Mouse (Mus musculus) neural tube, embryonic 13.5 days (tissue): Measurements from ENCODE around the gene Pla1a. TPM values are rescaled to one million over a fixed set of nuclear protein-coding genes. Genes with fewer than 3 reads are reported as not detected.

Experiments
- ATAC-seq: fragments of 200-750 bp; cut with Nextera tagmentation; 2 replicates; pipeline ENCODE4 v1.8.0; 2017; ENCODE audit warnings: low read depth, mild to moderate bottlenecking, moderate TSS enrichment, moderate library complexity
- H3K27ac ChIP-seq: fragments of 300-500 bp; sonication (generic); replicated peaks from 2 replicates; pipeline ENCODE4 v1.5.1; 2015; ENCODE audit warnings: moderate library complexity, mild to moderate bottlenecking, inconsistent platforms
- H3K27me3 ChIP-seq: fragments of 300-500 bp; sonication (generic); 2 replicates; pipeline ENCODE4 v1.6.1; 2015; ENCODE audit warnings: mild to moderate bottlenecking, inconsistent platforms
- H3K36me3 ChIP-seq: fragments of 300-500 bp; sonication (generic); 2 replicates; pipeline ENCODE4 v1.6.1; 2015; ENCODE audit warnings: mild to moderate bottlenecking, inconsistent platforms
- H3K4me1 ChIP-seq: fragments of 300-500 bp; sonication (generic); replicated peaks from 2 replicates; pipeline ENCODE4 v1.6.1; 2015; ENCODE audit warnings: inconsistent platforms
- H3K4me2 ChIP-seq: fragments of 300-500 bp; sonication (generic); 2 replicates; pipeline ENCODE4 v1.6.1; 2015; ENCODE audit warnings: inconsistent platforms, mild to moderate bottlenecking, moderate library complexity
- H3K4me3 ChIP-seq: fragments of 300-500 bp; sonication (generic); 2 replicates; pipeline ENCODE4 v1.5.1; 2015; ENCODE audit warnings: mild to moderate bottlenecking, inconsistent platforms
- H3K9ac ChIP-seq: fragments of 300-500 bp; sonication (generic); 2 replicates; pipeline ENCODE4 v1.6.1; 2015; ENCODE audit warnings: moderate library complexity, mild to moderate bottlenecking, inconsistent platforms
- H3K9me3 ChIP-seq: fragments of 300-500 bp; sonication (generic); 2 replicates; pipeline ENCODE4 v1.6.1; 2016; ENCODE audit warnings: inconsistent platforms
- WGBS: fragments of 180-500 bp; shearing (Covaris S2); methylation state at CpG from one replicate; pipeline ENCODE4 v1.1.7; 2015; 5-methylcytosine and 5-hydroxymethylcytosine counted together
- polyA plus RNA-seq: library from polyadenylated mRNA; unstranded; fragments of >200 nt; fragmentation: Nextera tagmentation; extraction: Ambion mirVana; gene quantifications from 2 replicates; pipeline ENCODE4 v1.2.1, GENCODE M21; 2015

The Pla1a gene
- polyA plus RNA-seq, 1 experiment from 2014 or later: 0.75 TPM

- H3K9me3 ChIP-seq: no peaks in the 10 kb centered on the region
- no peaks in the 10 kb centered on the region for H3K27me3 ChIP-seq
- no peak overlapping the region for H3K4me2 ChIP-seq
- H3K4me3 ChIP-seq: no peak overlapping the region
- H3K36me3 ChIP-seq: no peaks in the 10 kb centered on the region
- 80% methylated on average over 23 of the region's 23 CpGs for WGBS
- H3K27ac ChIP-seq: no peak overlapping the region
- no peak for ATAC-seq
- H3K9ac ChIP-seq: no peak overlapping the region
- no peaks in the 10 kb centered on the region for H3K4me1 ChIP-seq
These were observed 40.6 kb downstream of the Pla1a start for GRCm38 (mm10) chr16:38392126-38392894.

GRCm38 (mm10) chr16:38390322-38390721 is 42.6 kb downstream of the Pla1a start:
- H3K9ac ChIP-seq: no peak overlapping the region
- 92% methylated on average over 7 of the region's 7 CpGs for WGBS
- no peaks in the 10 kb centered on the region for H3K4me1 ChIP-seq
- H3K4me2 ChIP-seq: no peak overlapping the region
- no peak for ATAC-seq
- no peaks in the 10 kb centered on the region for H3K9me3 ChIP-seq
- H3K36me3 ChIP-seq: no peaks in the 10 kb centered on the region
- H3K27me3 ChIP-seq: no peaks in the 10 kb centered on the region
- H3K4me3 ChIP-seq: no peak overlapping the region
- H3K27ac ChIP-seq: no peak overlapping the region

GRCm38 (mm10) chr16:38389284-38389893 is 43.6 kb downstream of the Pla1a start:
- no peak overlapping the region for H3K4me3 ChIP-seq
- H3K4me2 ChIP-seq: no peak overlapping the region
- H3K4me1 ChIP-seq: no peaks in the 10 kb centered on the region
- no peak for ATAC-seq
- no peak overlapping the region for H3K9ac ChIP-seq
- no peaks in the 10 kb centered on the region for H3K36me3 ChIP-seq
- H3K27me3 ChIP-seq: no peaks in the 10 kb centered on the region
- H3K9me3 ChIP-seq: no peaks in the 10 kb centered on the region
- no peak overlapping the region for H3K27ac ChIP-seq
- 75% methylated on average over 8 of the region's 8 CpGs for WGBS

GRCm38 (mm10) chr16:38388757-38389156 is 44.2 kb downstream of the Pla1a start:
- WGBS: 81% methylated on average over 6 of the region's 6 CpGs
- no peaks in the 10 kb centered on the region for H3K27me3 ChIP-seq
- ATAC-seq: no peak
- H3K4me1 ChIP-seq: no peaks in the 10 kb centered on the region
- H3K4me3 ChIP-seq: no peak overlapping the region
- no peak overlapping the region for H3K4me2 ChIP-seq
- H3K36me3 ChIP-seq: no peaks in the 10 kb centered on the region
- H3K27ac ChIP-seq: no peak overlapping the region
- no peak overlapping the region for H3K9ac ChIP-seq
- no peaks in the 10 kb centered on the region for H3K9me3 ChIP-seq

GRCm38 (mm10) chr16:38387389-38387788 is 45.6 kb downstream of the Pla1a start:
- Histone ChIP-seq H3K36me3 (no peaks in the 10 kb centered on the region), H3K9me3 (no peaks in the 10 kb centered on the region), H3K9ac (no peak overlapping the region), H3K4me1 (no peaks in the 10 kb centered on the region), H3K4me3 (no peak overlapping the region), H3K27me3 (no peaks in the 10 kb centered on the region), H3K27ac (no peak overlapping the region), H3K4me2 (no peak overlapping the region)
- WGBS: 85% methylated on average over 6 of the region's 6 CpGs
- ATAC-seq: no peak

- no peak overlapping the region for H3K4me2 ChIP-seq
- no peaks in the 10 kb centered on the region for H3K4me1 ChIP-seq
- no peak overlapping the region for H3K4me3 ChIP-seq
- no peak overlapping the region for H3K27ac ChIP-seq
- no peaks in the 10 kb centered on the region for H3K9me3 ChIP-seq
- no peak for ATAC-seq
- H3K36me3 ChIP-seq: no peaks in the 10 kb centered on the region
- WGBS: 91% methylated on average over 4 of the region's 4 CpGs
- H3K27me3 ChIP-seq: no peaks in the 10 kb centered on the region
- no peak overlapping the region for H3K9ac ChIP-seq
These were observed 47.2 kb downstream of the Pla1a start for GRCm38 (mm10) chr16:38385700-38386099.

- no peaks in the 10 kb centered on the region for H3K27me3 ChIP-seq
- H3K9ac ChIP-seq: no peak overlapping the region
- no peak overlapping the region for H3K4me3 ChIP-seq
- no peak overlapping the region for H3K27ac ChIP-seq
- H3K9me3 ChIP-seq: no peaks in the 10 kb centered on the region
- H3K4me1 ChIP-seq: no peaks in the 10 kb centered on the region
- WGBS: 93% methylated on average over 6 of the region's 6 CpGs
- no peaks in the 10 kb centered on the region for H3K36me3 ChIP-seq
- no peak overlapping the region for H3K4me2 ChIP-seq
- no peak for ATAC-seq
These were observed 47.7 kb downstream of the Pla1a start for GRCm38 (mm10) chr16:38385184-38385634.

GRCm38 (mm10) chr16:38383683-38384082 is 49.3 kb downstream of the Pla1a start:
- no peaks in the 10 kb centered on the region for H3K9me3 ChIP-seq
- no peak overlapping the region for H3K27ac ChIP-seq
- H3K4me3 ChIP-seq: no peak overlapping the region
- no peaks in the 10 kb centered on the region for H3K4me1 ChIP-seq
- H3K4me2 ChIP-seq: no peak overlapping the region
- 78% methylated on average over 2 of the region's 2 CpGs for WGBS
- no peaks in the 10 kb centered on the region for H3K27me3 ChIP-seq
- no peak for ATAC-seq
- H3K36me3 ChIP-seq: no peaks in the 10 kb centered on the region
- no peak overlapping the region for H3K9ac ChIP-seq

- Histone ChIP-seq H3K4me3 (no peak overlapping the region), H3K4me2 (no peak overlapping the region), H3K27me3 (no peaks in the 10 kb centered on the region), H3K27ac (no peak overlapping the region), H3K9ac (no peak overlapping the region), H3K36me3 (no peaks in the 10 kb centered on the region), H3K4me1 (peaks cover 6% of the 10 kb centered on the region), H3K9me3 (no peaks in the 10 kb centered on the region)
- 92% methylated on average over 3 of the region's 3 CpGs for WGBS
- ATAC-seq: no peak
These were observed 53.0 kb downstream of the Pla1a start for GRCm38 (mm10) chr16:38379926-38380325.

- H3K4me3 ChIP-seq: no peak overlapping the region
- H3K27ac ChIP-seq: no peak overlapping the region
- H3K4me2 ChIP-seq: no peak overlapping the region
- ATAC-seq: no peak
- no peaks in the 10 kb centered on the region for H3K9me3 ChIP-seq
- no peaks in the 10 kb centered on the region for H3K27me3 ChIP-seq
- H3K9ac ChIP-seq: no peak overlapping the region
- WGBS: 18% methylated on average over 3 of the region's 3 CpGs
- H3K4me1 ChIP-seq: peaks cover 6% of the 10 kb centered on the region
- no peaks in the 10 kb centered on the region for H3K36me3 ChIP-seq
These were observed 53.5 kb downstream of the Pla1a start for GRCm38 (mm10) chr16:38379493-38379892.

GRCm38 (mm10) chr16:38379088-38379487 is 53.9 kb downstream of the Pla1a start:
- ATAC-seq: no peak
- Histone ChIP-seq H3K4me1 (peaks cover 6% of the 10 kb centered on the region), H3K27me3 (no peaks in the 10 kb centered on the region), H3K9me3 (no peaks in the 10 kb centered on the region), H3K9ac (no peak overlapping the region), H3K36me3 (no peaks in the 10 kb centered on the region), H3K27ac (no peak overlapping the region), H3K4me2 (no peak overlapping the region), H3K4me3 (no peak overlapping the region)
- WGBS: 60% methylated on average over 6 of the region's 6 CpGs

- Histone ChIP-seq H3K36me3 (no peaks in the 10 kb centered on the region), H3K4me3 (no peak overlapping the region), H3K27me3 (no peaks in the 10 kb centered on the region), H3K4me1 (peaks cover 6% of the 10 kb centered on the region), H3K9ac (no peak overlapping the region), H3K27ac (no peak overlapping the region), H3K4me2 (no peak overlapping the region), H3K9me3 (no peaks in the 10 kb centered on the region)
- WGBS: 79% methylated on average over 6 of the region's 6 CpGs
- ATAC-seq: no peak
These were observed 54.4 kb downstream of the Pla1a start for GRCm38 (mm10) chr16:38378591-38378990.

- Histone ChIP-seq H3K36me3 (no peaks in the 10 kb centered on the region), H3K4me3 (no peak overlapping the region), H3K4me1 (peaks cover 6% of the 10 kb centered on the region), H3K4me2 (no peak overlapping the region), H3K27ac (no peak overlapping the region), H3K9me3 (no peaks in the 10 kb centered on the region), H3K9ac (no peak overlapping the region), H3K27me3 (no peaks in the 10 kb centered on the region)
- ATAC-seq: no peak
- 88% methylated on average over 6 of the region's 6 CpGs for WGBS
These were observed 55.4 kb downstream of the Pla1a start for GRCm38 (mm10) chr16:38377546-38377945.
